Mouse (Mus musculus) cerebellum, adult 2 months (tissue): ENCODE data around the gene Diras2.

Experiments used
- CTCF ChIP-seq: fragments of 200-500 bp; IDR thresholded peaks from 2 replicates; pipeline ENCODE4 v1.5.1; 2011; ENCODE audit warnings: low read depth, mild to moderate bottlenecking, control low read depth, low read length, moderate library complexity, borderline replicate concordance; ENCODE audit not compliant: insufficient read depth
- POLR2A ChIP-seq: fragments of 200-500 bp; IDR thresholded peaks from 2 replicates; pipeline ENCODE4 v1.6.1; 2011; ENCODE audit warnings: low read length, control low read depth, borderline replicate concordance; ENCODE audit not compliant: insufficient read depth

- TF ChIP-seq CTCF (no peak), POLR2A (no peak)
Measured at GRCm38 (mm10) chr13:52577939-52578338, 46.9 kb upstream of the Diras2 start.
